Mouse (Mus musculus) gastrocnemius, postnatal 14 days (tissue): Measurements from ENCODE around the gene Sit1. TPM values are rescaled to one million over a fixed set of nuclear protein-coding genes. Genes with fewer than 3 reads are reported as not detected.
"Not testable (repeated sequence)": the region's sequence is repeated elsewhere in the genome, so short reads cannot be mapped to it uniquely, and the experiment has no call there.

Experiments
- DNase-seq: peaks from one replicate; pipeline ENCODE4 v3.0.0; 2021; ENCODE audit warnings: mixed read lengths
- intact Hi-C: fragments of 180-260 bp; cut with DNase I; formaldehyde crosslinking; loops from one replicate; pipeline ENCODE4 v1.15.1; 2025; ENCODE audit warnings: low total_unique reads
- total RNA-seq, 2 experiments: library from RNA; stranded (reverse); gene quantifications; 2 replicates each; pipeline ENCODE4 v1.2.3; 2021

Gene Sit1
- total RNA-seq, 2 experiments from 2014 or later, result not detected

DNA sequence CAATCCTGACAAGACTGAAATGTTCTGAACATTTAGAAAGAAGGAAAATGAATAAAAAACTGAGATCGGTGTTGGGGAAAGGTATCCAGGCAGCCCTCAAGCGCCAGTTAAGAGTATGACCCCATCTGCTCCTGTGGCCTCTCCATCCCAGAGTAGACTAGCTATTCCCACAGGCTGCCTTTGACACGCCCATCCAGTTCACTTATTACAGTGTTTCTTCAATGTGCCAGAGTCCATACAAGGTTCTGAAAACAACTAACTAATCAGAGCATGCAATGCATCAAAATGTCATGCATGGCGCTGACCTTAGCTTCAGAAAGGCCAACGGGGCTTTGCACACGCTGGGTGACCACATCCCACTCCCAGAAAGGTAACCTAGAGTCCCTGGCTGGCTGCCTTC is 20.0 kb upstream of the Sit1 start:
- intact Hi-C loops, result no loop called here
- DNase-seq, result no peak

DNA sequence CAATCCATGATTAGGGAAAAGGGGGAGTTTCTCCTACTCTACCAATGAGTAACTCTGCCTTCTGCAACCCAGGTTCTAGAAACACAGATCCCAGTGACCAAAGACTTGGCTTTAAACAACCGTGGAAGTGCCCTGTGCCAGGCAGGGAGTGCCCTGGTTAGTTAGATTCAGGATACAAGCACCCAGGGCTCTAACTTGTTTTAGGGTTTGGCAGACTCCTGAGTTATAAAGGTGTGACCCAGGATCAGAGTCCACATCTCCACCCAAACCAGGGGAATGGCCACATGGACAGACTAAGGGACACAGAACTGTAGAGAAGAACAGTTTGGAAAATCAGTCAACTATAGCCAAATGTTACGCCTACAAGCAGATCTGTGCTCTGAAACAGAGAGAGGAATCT is 19.5 kb upstream of the Sit1 start:
- intact Hi-C loops, result no loop called here
- DNase-seq, result no peak

GRCm38 (mm10) chr4:43499407-43500333 is 16.1 kb upstream of the Sit1 start, which contains the start of gene Arhgef39:
Gene Arhgef39, minus strand, starts transcription at chr4:43499695.
- DNase-seq, result peak; percentile 85

DNA sequence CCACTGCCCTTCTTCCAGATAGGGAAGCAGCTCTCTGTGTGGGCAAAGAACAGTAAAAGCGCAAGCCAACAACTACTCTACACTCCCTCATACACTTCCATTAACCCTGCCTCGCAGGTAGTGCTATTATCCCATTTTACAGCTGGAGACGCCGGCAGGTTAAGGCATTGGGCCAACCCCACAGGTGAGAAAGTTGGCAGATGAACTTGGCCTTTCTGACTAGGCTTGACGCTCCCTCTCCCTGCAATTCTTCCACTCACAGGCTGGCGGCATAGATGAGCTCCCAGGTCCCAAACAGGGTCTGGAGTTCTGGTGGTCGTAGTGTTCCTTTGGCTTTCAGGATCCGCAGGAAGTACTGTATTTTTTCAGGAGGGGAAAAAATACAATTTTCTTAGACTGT is 15.4 kb upstream of the Sit1 start:
- no peak for DNase-seq
- intact Hi-C loops, result no loop called here

More at GRCm38 (mm10) chr4:43499407-43500333, 16.1 kb upstream of the Sit1 start, which contains the start of gene Arhgef39:
- intact Hi-C loops, result no loop called here

- no peak for DNase-seq
- intact Hi-C loops, result no loop called here
Observed at GRCm38 (mm10) chr4:43497946-43498345, 14.4 kb upstream of the Sit1 start.

- intact Hi-C loops, result no loop called here
- DNase-seq, result no peak
Observed at GRCm38 (mm10) chr4:43497405-43497804, 13.9 kb upstream of the Sit1 start.

DNA sequence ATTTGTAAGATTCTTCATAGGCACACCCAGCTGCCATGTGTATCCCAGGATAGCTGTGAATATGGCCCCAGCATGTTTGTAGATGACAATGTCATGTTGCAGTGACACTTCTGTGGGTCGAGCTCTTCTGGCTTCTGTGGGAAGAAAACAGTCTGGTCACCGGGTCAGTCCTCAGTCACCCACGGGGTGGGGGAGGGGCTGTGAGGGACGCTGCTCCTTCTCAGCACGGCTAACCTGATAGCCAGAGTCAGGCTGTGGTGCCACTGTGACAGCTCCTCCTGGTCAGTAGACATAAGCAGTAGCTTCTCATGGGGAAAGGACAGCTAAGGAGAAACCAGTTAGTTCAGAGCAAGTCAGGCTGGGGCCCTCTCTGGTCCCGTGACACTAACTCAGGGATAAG is 13.1 kb upstream of the Sit1 start:
- no peak for DNase-seq
- intact Hi-C loops, result no loop called here

DNA sequence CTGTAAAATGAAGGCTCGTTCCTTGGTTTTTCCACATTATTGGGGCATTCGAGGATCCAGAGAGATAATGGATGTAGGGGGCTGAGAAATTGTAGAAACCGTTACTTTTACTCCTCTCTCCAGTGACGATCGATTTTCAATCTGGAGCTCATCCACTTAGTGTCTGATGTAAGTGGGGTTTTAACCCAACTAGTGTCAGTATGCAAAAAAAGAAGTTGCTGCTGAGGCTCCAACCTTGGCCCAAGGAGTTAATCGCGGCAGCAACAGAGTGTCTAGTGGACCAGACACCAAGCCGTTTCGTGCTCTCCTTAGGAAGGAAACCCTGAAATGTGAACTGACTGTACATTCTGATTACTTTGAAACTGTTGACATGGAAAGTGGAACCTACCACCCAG is 10.3 kb upstream of the Sit1 start:
- intact Hi-C loops, result no loop called here
- DNase-seq, result no peak

- peak; percentile 94 for DNase-seq
- intact Hi-C loops, result no loop called here
Observed at GRCm38 (mm10) chr4:43493186-43493845, 9.8 kb upstream of the Sit1 start.

DNA sequence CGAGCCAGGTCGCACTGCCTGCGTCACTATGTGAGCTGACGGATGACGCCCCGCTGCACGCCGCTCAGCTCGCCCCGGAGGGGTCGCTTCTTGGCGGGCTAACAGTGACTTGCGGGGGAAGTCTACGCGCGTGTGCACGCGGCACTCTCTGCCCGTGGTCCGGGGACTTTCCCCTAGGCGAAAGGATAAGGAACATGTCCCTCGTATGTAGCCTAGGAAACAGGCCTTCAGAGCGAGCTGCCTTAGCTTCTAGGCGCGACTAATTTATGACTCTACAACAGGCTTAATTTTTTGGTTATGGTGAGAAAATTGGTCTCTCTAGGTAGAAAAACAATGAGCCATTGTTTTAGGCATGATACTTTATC is 9.3 kb upstream of the Sit1 start, which contains the start of gene Ccdc107:
Gene Ccdc107, plus strand, starts transcription at position 80 of the 365 bp plus-strand sequence.
- peak; percentile 91 for DNase-seq
- intact Hi-C loops, result no loop called here

- intact Hi-C loops, result no loop called here
- DNase-seq, result no peak
Observed at GRCm38 (mm10) chr4:43492101-43492820, 8.7 kb upstream of the Sit1 start.

GRCm38 (mm10) chr4:43490801-43491200 is 7.3 kb upstream of the Sit1 start:
- no peak for DNase-seq
- intact Hi-C loops, result no loop called here

- DNase-seq, result no peak
- intact Hi-C loops, result no loop called here
Observed at GRCm38 (mm10) chr4:43489611-43490010, 6.1 kb upstream of the Sit1 start.

DNA sequence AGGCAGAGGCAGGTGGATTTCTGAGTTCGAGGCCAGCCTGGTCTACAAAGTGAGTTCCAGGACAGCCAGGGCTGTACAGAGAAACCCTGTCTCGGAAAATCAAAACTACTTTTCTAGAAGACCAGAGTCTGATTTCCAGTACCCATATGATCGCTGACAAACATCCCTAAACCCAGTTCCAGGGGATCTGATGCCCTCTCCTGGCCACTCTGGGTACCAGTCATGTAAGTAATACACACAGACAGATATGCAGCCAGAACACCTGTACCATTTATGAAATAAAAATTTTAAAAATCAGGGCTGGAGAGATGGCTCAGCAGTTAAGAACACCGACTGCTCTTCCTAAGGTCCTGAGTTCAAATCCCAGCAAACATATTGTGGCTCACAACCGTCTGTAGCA is 2.1 kb upstream of the Sit1 start:
- intact Hi-C loops, DNase-seq: not testable (repeated sequence)

GRCm38 (mm10) chr4:43482591-43482990 is 943 bp downstream of the Sit1 start:
- peak; percentile 46 for DNase-seq
- intact Hi-C loops, result loop anchor here (5.0 kb wide), 1 partner anchor 45 kb away; no protein-coding TSS in a partner anchor

DNA sequence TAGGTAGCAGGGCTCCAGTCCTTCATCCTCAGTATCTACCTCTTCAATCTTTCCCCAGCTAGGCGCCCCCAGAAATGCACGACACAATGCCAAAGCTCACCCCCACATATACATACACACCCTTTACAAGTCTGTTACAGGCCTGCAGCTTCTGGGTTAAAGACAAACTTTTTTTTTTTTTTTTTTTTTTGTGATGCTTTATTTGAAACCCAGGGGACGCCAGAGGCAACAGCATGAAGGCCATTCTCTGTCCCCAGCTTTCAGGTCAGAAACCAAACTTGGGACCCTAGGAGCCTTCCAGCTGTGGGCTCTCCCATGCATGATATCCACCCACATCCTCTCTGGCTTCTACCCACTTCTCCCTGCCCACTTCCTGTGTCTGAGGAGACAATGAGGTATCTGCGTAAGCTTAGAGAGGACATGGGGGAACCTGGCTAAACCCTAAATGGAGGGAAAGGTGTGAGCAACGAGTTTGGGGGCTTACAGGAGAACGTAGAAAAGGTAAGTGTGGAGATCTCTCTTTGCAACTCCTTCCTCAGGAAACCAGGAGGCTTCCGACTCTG is 1.6 kb downstream of the Sit1 start:
- no peak for DNase-seq
- intact Hi-C loops, result loop anchor here (5.0 kb wide), 1 partner anchor 45 kb away; no protein-coding TSS in a partner anchor

GRCm38 (mm10) chr4:43480985-43481384 is 2.5 kb downstream of the Sit1 start:
- no peak for DNase-seq
- intact Hi-C loops, result loop anchor here (5.0 kb wide), 1 partner anchor 44 kb away; no protein-coding TSS in a partner anchor

GRCm38 (mm10) chr4:43478906-43479832 is 4.4 kb downstream of the Sit1 start:
- intact Hi-C loops, result no loop called here
- DNase-seq, result peak; percentile 78

DNA sequence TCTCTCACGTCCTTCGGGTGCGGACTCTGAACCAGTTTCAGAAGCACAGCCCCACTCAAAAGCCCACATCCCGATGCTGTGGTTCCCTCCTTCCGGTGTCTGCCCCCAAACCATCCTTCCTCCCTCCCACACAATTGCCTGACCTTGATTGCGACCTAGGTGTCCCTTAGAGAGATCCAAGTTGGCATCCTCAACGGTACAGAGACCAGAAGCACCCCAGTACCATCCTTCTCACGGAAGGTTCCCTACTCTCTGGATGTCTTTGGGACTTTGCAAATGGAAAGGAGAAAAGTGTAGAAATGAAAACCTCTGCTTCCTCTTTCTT is 5.0 kb downstream of the Sit1 start:
- intact Hi-C loops, result no loop called here
- no peak for DNase-seq
